Mouse (Mus musculus) c-Kit-positive CD71-positive TER-119-positive erythroid progenitor cells, embryonic 14.5 days (primary cell): ENCODE measurements around the gene Fbxo45.

Experiments used
- DNase-seq: peaks from one replicate; pipeline ENCODE4 v3.0.0-alpha.2; 2013; ENCODE audit warnings: low spot score

Gene Fbxo45

GRCm38 (mm10) chr16:32202681-32203080 lies 44.3 kb downstream of the Fbxo45 start:
- DNase-seq: peak; percentile 63

- no peak for DNase-seq
These were observed 46.0 kb downstream of the Fbxo45 start for GRCm38 (mm10) chr16:32201004-32201325.

DNA sequence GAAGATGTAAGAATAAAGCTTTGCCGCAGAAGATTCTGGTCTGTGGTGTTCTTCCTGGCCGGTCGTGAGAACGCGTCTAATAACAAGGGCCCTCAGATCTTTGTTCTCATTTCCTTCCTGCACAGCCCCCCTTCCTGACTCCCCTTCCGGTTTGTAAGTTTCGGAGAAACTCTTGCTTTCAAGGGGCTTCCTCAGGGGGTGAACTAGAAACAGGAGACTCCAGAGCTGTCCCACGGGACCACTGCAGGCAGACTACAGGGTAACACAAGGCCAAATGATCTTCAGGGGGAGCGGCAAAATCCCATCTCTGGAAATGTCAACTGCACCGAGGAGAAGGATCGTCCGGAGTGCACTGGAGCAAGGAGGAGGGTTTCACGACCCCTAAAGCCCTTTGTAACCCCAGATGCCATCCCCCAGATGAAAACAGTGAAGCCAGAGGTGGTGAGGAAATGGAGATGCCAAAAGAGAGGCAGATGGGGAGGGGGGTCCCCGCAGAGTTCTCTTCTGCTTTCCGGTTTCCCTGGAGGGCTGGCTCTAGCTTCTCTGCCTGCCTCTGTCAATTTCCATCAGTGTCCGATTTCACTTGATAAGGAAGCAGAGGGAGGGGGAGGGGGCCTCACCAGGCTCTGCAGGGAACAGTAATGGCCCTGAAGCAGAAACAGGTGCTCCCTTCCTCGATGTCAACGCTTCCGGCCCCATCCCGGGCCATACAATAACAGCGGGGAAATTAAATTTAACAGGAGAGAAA lies 46.5 kb downstream of the Fbxo45 start:
- no peak for DNase-seq

GRCm38 (mm10) chr16:32190011-32190441 lies 56.9 kb downstream of the Fbxo45 start:
- DNase-seq: no peak

GRCm38 (mm10) chr16:32189109-32189508 lies 57.8 kb downstream of the Fbxo45 start:
- DNase-seq: no peak

- DNase-seq: no peak
These were observed 60.9 kb downstream of the Fbxo45 start for GRCm38 (mm10) chr16:32186056-32186455.
